Mouse (Mus musculus) regulatory T cell (primary cell): ENCODE measurements at regions not wholly inside any gene's neighbourhood (a gene's known extent, or its start where the extent isn't known, plus 50 kb on each side); places are given as distances from the start of the nearest gene placed in this dataset.

ENCODE experiments used
- in situ Hi-C: fragments of 300-600 bp; cut with MboI, MseI; formaldehyde crosslinking; loops from one replicate; pipeline ENCODE4 v1.15.1; 2025; ENCODE audit warnings: high pct_unique_total_duplicates

GRCm38 (mm10) chr12:58443007-58443406 is 173.9 kb upstream of the Clec14a start:
- in situ Hi-C loops: no loop called here

- in situ Hi-C loops: no loop called here
These were observed 172.9 kb upstream of the Clec14a start for GRCm38 (mm10) chr12:58441962-58442361.

- in situ Hi-C loops: no loop called here
These were observed 171.6 kb upstream of the Clec14a start for GRCm38 (mm10) chr12:58440666-58441065.

- in situ Hi-C loops: no loop called here
These were observed 167.9 kb upstream of the Clec14a start for GRCm38 (mm10) chr12:58437031-58437430.

- in situ Hi-C loops: no loop called here
These were observed 165.4 kb upstream of the Clec14a start for GRCm38 (mm10) chr12:58434504-58434903.

- in situ Hi-C loops: no loop called here
These were observed 160.8 kb upstream of the Clec14a start for GRCm38 (mm10) chr12:58429929-58430328.

- in situ Hi-C loops: no loop called here
These were observed 157.7 kb upstream of the Clec14a start for GRCm38 (mm10) chr12:58426758-58427157.

- in situ Hi-C loops: no loop called here
These were observed 156.9 kb upstream of the Clec14a start for GRCm38 (mm10) chr12:58425961-58426360.

GRCm38 (mm10) chr12:58423581-58423980 is 154.5 kb upstream of the Clec14a start:
- in situ Hi-C loops: no loop called here

- in situ Hi-C loops: no loop called here
These were observed 132.8 kb upstream of the Clec14a start for GRCm38 (mm10) chr12:58401904-58402303.

- in situ Hi-C loops: no loop called here
These were observed 91.2 kb upstream of the Clec14a start for GRCm38 (mm10) chr12:58360258-58360657.

- in situ Hi-C loops: no loop called here
These were observed 65.1 kb upstream of the Clec14a start for GRCm38 (mm10) chr12:58334163-58334562.

GRCm38 (mm10) chr12:58329913-58330312 is 60.8 kb upstream of the Clec14a start:
- in situ Hi-C loops: no loop called here

- in situ Hi-C loops: no loop called here
These were observed 54.9 kb upstream of the Clec14a start for GRCm38 (mm10) chr12:58323953-58324352.
